21 mouse cellular contexts compared by ENCODE assay signal in the genomic region with DNA sequence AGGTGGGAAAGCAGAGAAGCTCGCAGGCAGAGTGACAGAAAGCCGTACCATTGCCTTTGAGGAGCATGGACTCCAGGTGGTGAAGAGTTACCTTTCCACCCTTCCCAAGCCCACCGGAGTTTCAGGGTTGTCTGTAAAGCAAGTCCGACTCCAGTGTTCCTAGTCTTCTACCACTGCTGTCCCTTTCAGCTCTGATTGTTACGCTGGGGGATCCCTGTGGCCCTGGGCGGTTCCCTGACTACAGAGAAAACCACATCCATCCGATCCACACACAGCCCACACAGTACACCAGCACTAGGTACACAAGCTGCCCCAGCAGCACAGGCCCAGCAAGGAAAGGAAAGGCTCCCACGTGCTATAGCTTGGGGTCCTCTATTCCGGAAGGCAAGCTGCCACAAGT. TPM values are rescaled to one million over a fixed set of nuclear protein-coding genes. Genes with fewer than 3 reads are reported as not detected.
A peak's percentile ranks its signal among the peaks of the same experiment; 100 is the strongest.
DNase-seq lines count a peak whose midpoint lies in the region; ATAC-seq and TF ChIP-seq lines count a peak whose summit lies in the region.
"Had no signal": no experiment of that assay in that cellular context is flagged by ENCODE, and none has a peak within 500 bp of the region (broad histone marks: within the 10 kb centered on the region; RNA-seq: fewer than 3 reads in every experiment).

No protein-coding gene starts in this region.

- H3K27me3 ChIP-seq in heart, embryonic 10.5 days (ENCODE audit: insufficient read depth, poor library complexity, severe bottlenecking), result no peaks in the 10 kb centered on the region
- no peaks in the 10 kb centered on the region for H3K27me3 ChIP-seq in midbrain, postnatal 0 days (ENCODE audit: insufficient read depth, low read length)
- no peaks in the 10 kb centered on the region for H3K27me3 ChIP-seq in midbrain, embryonic 14.5 days (ENCODE audit: control insufficient read depth, insufficient read depth, low read length)
- H3K27me3 ChIP-seq: CH12.LX, Patski had no signal

- DNase-seq in heart, adult 11 months, result peak; percentile 68
- DNase-seq in heart, adult 9 months (ENCODE audit: low spot score in 2 of 2), result no peak
- peak; percentile 61 for DNase-seq in heart, embryonic 10.5 days (ENCODE audit: low spot score)
- DNase-seq in heart, adult 8-10 months (ENCODE audit: low spot score), result no peak
- DNase-seq in midbrain, postnatal 0 days (ENCODE audit: low spot score), result no peak
- no peak for DNase-seq in midbrain, embryonic 14.5 days
- DNase-seq: adrenal gland, adult 2 months; adrenal gland, adult 8-10 months; adrenal gland, postnatal 10 days; adrenal gland, postnatal 14 days; adrenal gland, postnatal 25 days; adrenal gland, postnatal 36 days; B cell, adult 2 months; cerebellum, adult 11 months; cerebellum, adult 11-12 months; cerebellum, adult 18-20 months had no signal

- H3K4me2 ChIP-seq in midbrain, postnatal 0 days (ENCODE audit: low read depth, low read length, poor library complexity, severe bottlenecking), result no peak overlapping the region
- no peak overlapping the region for H3K4me2 ChIP-seq in midbrain, embryonic 14.5 days (ENCODE audit: low read length)

- no peak overlapping the region for H3K4me3 ChIP-seq in heart, embryonic 10.5 days
- no peak overlapping the region for H3K4me3 ChIP-seq in midbrain, postnatal 0 days (ENCODE audit: low read depth, low read length)
- no peak overlapping the region for H3K4me3 ChIP-seq in midbrain, embryonic 14.5 days (replicated peaks; ENCODE audit: low read depth, low read length)

- ATAC-seq in midbrain, postnatal 0 days (ENCODE audit: low FRiP score), result no peak
- ATAC-seq in midbrain, embryonic 14.5 days (ENCODE audit: low FRiP score, low TSS enrichment), result no peak
- ATAC-seq: activated CD4-positive, CD25-positive, alpha-beta regulatory T cell, adult 4 months; CD4-positive, CD25-positive, alpha-beta regulatory T cell, adult 4 months; Patski had no signal

- no peak overlapping the region for H3K27ac ChIP-seq in heart, embryonic 10.5 days
- no peak overlapping the region for H3K27ac ChIP-seq in midbrain, postnatal 0 days (ENCODE audit: low read depth, low read length)
- H3K27ac ChIP-seq in midbrain, embryonic 14.5 days (replicated peaks; ENCODE audit: low read depth, low read length), result no peak overlapping the region

- H3K9ac ChIP-seq in midbrain, postnatal 0 days (replicated peaks; ENCODE audit: low read length, poor library complexity, severe bottlenecking), result 0 out of 2 replicates have a peak overlapping the region, but pooled peaks have one; percentile 19
- H3K9ac ChIP-seq in midbrain, embryonic 14.5 days (replicated peaks; ENCODE audit: low read length), result no peak overlapping the region

- peaks cover 16% of the 10 kb centered on the region; the same call in 1 of the 2 replicates for H3K36me3 ChIP-seq in heart, embryonic 10.5 days
- peaks cover 20% of the 10 kb centered on the region; the same call in 1 of the 2 replicates for H3K36me3 ChIP-seq in midbrain, postnatal 0 days (ENCODE audit: insufficient read depth, low read length)
- H3K36me3 ChIP-seq in midbrain, embryonic 14.5 days (ENCODE audit: control insufficient read depth, insufficient read depth, low read length), result peaks cover 7% of the 10 kb centered on the region

- H3K9me3 ChIP-seq in heart, embryonic 10.5 days, result no peaks in the 10 kb centered on the region
- no peaks in the 10 kb centered on the region for H3K9me3 ChIP-seq in midbrain, postnatal 0 days (ENCODE audit: low read length)
- no peaks in the 10 kb centered on the region for H3K9me3 ChIP-seq in midbrain, embryonic 14.5 days (ENCODE audit: control insufficient read depth, low read length)
- H3K9me3 ChIP-seq: G1E had no signal

- H3K4me1 ChIP-seq in heart, embryonic 10.5 days, result no peaks in the 10 kb centered on the region
- H3K4me1 ChIP-seq in midbrain, postnatal 0 days (ENCODE audit: insufficient read depth, low read length), result no peaks in the 10 kb centered on the region
- H3K4me1 ChIP-seq in midbrain, embryonic 14.5 days (ENCODE audit: control insufficient read depth, insufficient read depth, low read length), result no peaks in the 10 kb centered on the region

- 89% methylated on average over 9 of the region's 9 CpGs for WGBS in heart, embryonic 10.5 days
- 92% methylated on average over 9 of the region's 9 CpGs for WGBS in midbrain, postnatal 0 days
- WGBS in midbrain, embryonic 14.5 days, result 89% methylated on average over 9 of the region's 9 CpGs

- TF ChIP-seq CTCF in midbrain, postnatal 0 days (IDR thresholded peaks at IDR 0.05), result no peak

RNA-seq across cellular contexts. Expression of a gene that starts 4.3 kb away (rescaled TPM):
- 50.1 and 59.0 TPM in 2 replicates for polyA plus RNA-seq in heart, embryonic 10.5 days (2016; fragmentation: Nextera tagmentation; extraction: Ambion mirVana)
- total RNA-seq in heart, adult 8-10 months (2022), result 10 to 100 TPM; 21.2 to 25.2 (median 21.8) TPM
- 74.2 and 84.3 TPM in 2 replicates for total RNA-seq in midbrain, postnatal 0 days (2014; rRNA removed)
- polyA plus RNA-seq in midbrain, postnatal 0 days (2015; fragmentation: Nextera tagmentation; extraction: Ambion mirVana), result 107 and 109 TPM in 2 replicates
- 85.2 and 90.8 TPM in 2 replicates for polyA plus RNA-seq in midbrain, embryonic 14.5 days (2014; fragmentation: Nextera tagmentation; extraction: Ambion mirVana)

RNA-seq across cellular contexts. Expression of a gene that starts 42.0 kb away (rescaled TPM):
- 13.1 and 17.4 TPM in 2 replicates for polyA plus RNA-seq in heart, embryonic 10.5 days (2016; fragmentation: Nextera tagmentation; extraction: Ambion mirVana)
- total RNA-seq in heart, adult 8-10 months (2022), result 10 to 100 TPM; 31.4 to 34.5 (median 32.2) TPM
- total RNA-seq in midbrain, postnatal 0 days (2014; rRNA removed), result 19.7 and 22.8 TPM in 2 replicates
- polyA plus RNA-seq in midbrain, postnatal 0 days (2015; fragmentation: Nextera tagmentation; extraction: Ambion mirVana), result 20.0 and 22.5 TPM in 2 replicates
- 12.4 and 17.6 TPM in 2 replicates for polyA plus RNA-seq in midbrain, embryonic 14.5 days (2014; fragmentation: Nextera tagmentation; extraction: Ambion mirVana)

Comparison
In these comparisons a context has a peak if more than half of its experiments do, and no peak if none do; other contexts are left out.
1. DNase-seq: peak in heart, adult 11 months (single experiment) and heart, embryonic 10.5 days (single experiment); none in heart, adult 9 months (0 of 2), heart, adult 8-10 months (single experiment), midbrain, postnatal 0 days (single experiment) and midbrain, embryonic 14.5 days (single experiment).